Mouse (Mus musculus) cerebellum, adult 2 months (tissue): ENCODE data around the gene Alkbh7. TPM values are rescaled to one million over a fixed set of nuclear protein-coding genes. Genes with fewer than 3 reads are reported as not detected.

Experiments used
- DNase-seq, 2 experiments: peaks; one replicate each; pipeline ENCODE4 v3.0.0; 2021
- H3K27ac ChIP-seq: fragments of 200-500 bp; 2 replicates; pipeline ENCODE4 v1.5.1; 2012; ENCODE audit warnings: low read length, control low read depth, inconsistent platforms; ENCODE audit not compliant: insufficient read depth
- H3K27me3 ChIP-seq: fragments of 200-500 bp; 2 replicates; pipeline ENCODE4 v1.6.1; 2012; ENCODE audit warnings: inconsistent platforms, mild to moderate bottlenecking, low read length, moderate library complexity; ENCODE audit not compliant: control insufficient read depth, insufficient read depth
- H3K4me1 ChIP-seq: fragments of 200-500 bp; 2 replicates; pipeline ENCODE4 v1.6.1; 2011; ENCODE audit warnings: low read length; ENCODE audit not compliant: control insufficient read depth, insufficient read depth
- H3K4me3 ChIP-seq: fragments of 200-500 bp; replicated peaks from 2 replicates; pipeline ENCODE3; 2011; ENCODE audit warnings: mild to moderate bottlenecking, low read depth, low read length, control low read depth; ENCODE audit not compliant: insufficient read depth
- CTCF ChIP-seq: fragments of 200-500 bp; IDR thresholded peaks from 2 replicates; pipeline ENCODE4 v1.5.1; 2011; ENCODE audit warnings: low read depth, mild to moderate bottlenecking, control low read depth, low read length, moderate library complexity, borderline replicate concordance; ENCODE audit not compliant: insufficient read depth
- POLR2A ChIP-seq: fragments of 200-500 bp; IDR thresholded peaks from 2 replicates; pipeline ENCODE4 v1.6.1; 2011; ENCODE audit warnings: low read length, control low read depth, borderline replicate concordance; ENCODE audit not compliant: insufficient read depth
- WGBS: fragments of 180-500 bp; shearing (Covaris S2); methylation state at CpG from one replicate; pipeline ENCODE4 v1.1.7; 2018; 5-methylcytosine and 5-hydroxymethylcytosine counted together
- polyA plus RNA-seq: library from polyadenylated mRNA; depleted of rRNA; stranded (reverse); fragments of >200 nt; gene quantifications from 2 replicates; pipeline ENCODE4 v1.2.3, GENCODE M21; 2012; rRNA removed

Alkbh7 gene
- polyA plus RNA-seq, 1 experiment: 56.7 TPM

DNA sequence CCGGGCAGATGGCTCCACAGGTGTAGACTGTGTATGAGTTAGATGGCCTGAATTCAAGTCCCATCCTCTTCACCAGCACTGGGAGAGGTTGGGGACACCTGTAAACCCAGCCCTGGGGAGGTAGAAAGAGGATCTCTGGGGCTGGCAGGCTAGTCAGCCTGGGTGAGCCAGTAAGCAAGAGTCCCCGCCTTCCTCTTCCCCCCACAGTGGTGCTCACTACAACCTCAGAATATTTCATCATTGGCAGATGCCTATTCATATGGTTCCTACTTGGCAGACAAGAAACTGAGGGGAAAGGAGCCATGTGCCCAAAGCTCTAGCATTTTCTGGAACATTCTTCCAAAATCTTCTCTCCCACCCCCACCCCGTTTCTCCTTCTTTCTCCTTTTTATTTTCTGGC lies 51.7 kb downstream of the Alkbh7 start:
- Histone ChIP-seq H3K4me3 (no peak overlapping the region), H3K27ac (no peak overlapping the region), H3K4me1 (no peaks in the 10 kb centered on the region), H3K27me3 (no peaks in the 10 kb centered on the region; the same call in 1 of the 2 replicates)
- no peak for DNase-seq
- TF ChIP-seq POLR2A: no peak
- TF ChIP-seq CTCF: no peak
- WGBS: 94% methylated on average over 3 of the region's 3 CpGs

Other genes with a start within 250 kb of the Alkbh7 start
- gene Nrtn, start 239.8 kb upstream of the Alkbh7 start, polyA plus RNA-seq: 7.2 and 9.3 TPM in 2 replicates
- 168 and 169 TPM in 2 replicates for gene Dus3l, start 232.6 kb upstream of the Alkbh7 start, polyA plus RNA-seq
- 3.0 and 3.5 TPM in 2 replicates for gene Prr22, start 227.1 kb upstream of the Alkbh7 start, polyA plus RNA-seq
- 3.1 and 3.6 TPM in 2 replicates for gene Rfx2, start 166.3 kb upstream of the Alkbh7 start, polyA plus RNA-seq
- gene Acsbg2, start 122.9 kb upstream of the Alkbh7 start, polyA plus RNA-seq: 0.03 TPM in 2 replicates
- gene 1700061G19Rik, start 121.9 kb upstream of the Alkbh7 start, polyA plus RNA-seq: 0.03 TPM in 1 of 2 replicates, not detected in the other
- 45.7 and 47.9 TPM in 2 replicates for gene Mllt1, start 61.9 kb upstream of the Alkbh7 start, polyA plus RNA-seq
- not detected in 2 replicates for gene Acer1, start 15.2 kb upstream of the Alkbh7 start, polyA plus RNA-seq
- 167 and 175 TPM in 2 replicates for gene Clpp, start 7.0 kb upstream of the Alkbh7 start, polyA plus RNA-seq
- 0.41 TPM in 1 of 2 replicates, not detected in the other for gene Pspn, start 2.7 kb downstream of the Alkbh7 start, polyA plus RNA-seq
- gene Gtf2f1, start 13.9 kb downstream of the Alkbh7 start, polyA plus RNA-seq: 81.0 and 85.3 TPM in 2 replicates
- 0.10 and 0.34 TPM in 2 replicates for gene Gm17949, start 14.1 kb downstream of the Alkbh7 start, polyA plus RNA-seq
- gene Khsrp, start 34.2 kb downstream of the Alkbh7 start, polyA plus RNA-seq: 67.7 and 70.3 TPM in 2 replicates
- gene Slc25a41, start 44.3 kb downstream of the Alkbh7 start, polyA plus RNA-seq: 0.17 and 0.29 TPM in 2 replicates
- 2.8 and 3.3 TPM in 2 replicates for gene Crb3, start 61.8 kb downstream of the Alkbh7 start, polyA plus RNA-seq
- 178 and 211 TPM in 2 replicates for gene Slc25a23, start 62.5 kb downstream of the Alkbh7 start, polyA plus RNA-seq
- gene Dennd1c, start 81.2 kb downstream of the Alkbh7 start, polyA plus RNA-seq: 1.1 and 2.1 TPM in 2 replicates
- 1,121 and 1,177 TPM in 2 replicates for gene Tubb4a, start 90.4 kb downstream of the Alkbh7 start, polyA plus RNA-seq
- gene Tnfsf9, start 108.0 kb downstream of the Alkbh7 start, polyA plus RNA-seq: 5.8 and 7.7 TPM in 2 replicates
- 11.7 and 12.5 TPM in 2 replicates for gene Cd70, start 152.4 kb downstream of the Alkbh7 start, polyA plus RNA-seq
- not detected in 2 replicates for gene Tnfsf14, start 196.8 kb downstream of the Alkbh7 start, polyA plus RNA-seq
- 1.1 and 1.3 TPM in 2 replicates for gene C3, start 230.8 kb downstream of the Alkbh7 start, polyA plus RNA-seq